Mouse (Mus musculus): ENCODE data around the gene Ank3.
A peak's percentile ranks its signal among the peaks of the same experiment; 100 is the strongest.

DNA sequence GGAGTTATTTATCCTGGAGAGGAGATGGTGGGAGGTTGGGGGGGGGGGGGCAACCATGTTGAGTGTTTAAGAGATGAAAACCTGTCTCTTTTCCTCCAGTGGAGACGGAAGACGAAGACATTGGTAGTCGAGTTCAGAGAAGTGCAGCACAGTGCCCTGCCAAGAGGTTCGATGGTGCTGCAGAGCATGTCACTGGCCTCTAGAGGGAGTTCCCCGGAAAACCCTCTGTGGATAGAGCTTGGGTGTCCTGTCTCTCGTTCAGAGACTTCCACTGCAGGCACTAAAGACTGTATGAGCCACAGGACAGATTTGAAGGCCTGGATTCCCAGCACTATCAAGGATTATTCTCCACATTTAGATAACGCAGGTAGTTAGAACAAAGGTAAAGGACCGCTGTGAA is 382.9 kb downstream of the Ank3 start:
- peak; percentile 76 for TF ChIP-seq CTCF (IDR thresholded peaks at IDR 0.05; ENCODE audit: insufficient read depth, low read length)
- no peak for TF ChIP-seq POLR2A (IDR thresholded peaks at IDR 0.05; ENCODE audit: borderline replicate concordance, extremely low read depth, low read depth, low read length)

Data from lung, adult 2 months (tissue).